Mouse (Mus musculus) heart, embryonic 14.5 days (tissue): ENCODE results near the gene Gpx3. TPM values are rescaled to one million over a fixed set of nuclear protein-coding genes. Genes with fewer than 3 reads are reported as not detected.

Experiments
- ATAC-seq: fragments of 200-750 bp; cut with Nextera tagmentation; 2 replicates; pipeline ENCODE4 v1.8.0; 2017; ENCODE audit warnings: low read depth, moderate TSS enrichment; ENCODE audit not compliant: insufficient number of reproducible peaks, insufficient read depth, low FRiP score
- H3K27ac ChIP-seq, 2 experiments: fragments of 200-500 bp in 1 of 2; fragments of 300-500 bp in 1 of 2; sonication (generic) in 1 of 2; replicated peaks in 1 of 2; 2 replicates each; pipeline ENCODE4 v1.5.1; 2012 to 2014; ENCODE audit warnings: low read depth in 2 of 2, low read length in 2 of 2, control low read depth in 1 of 2, mild to moderate bottlenecking in 1 of 2, mixed read lengths in 1 of 2; ENCODE audit not compliant: control insufficient read depth in 1 of 2, insufficient read depth in 1 of 2
- H3K27me3 ChIP-seq: fragments of 300-500 bp; sonication (generic); 2 replicates; pipeline ENCODE4 v1.6.1; 2014; ENCODE audit warnings: mild to moderate bottlenecking, low read length, control low read depth; ENCODE audit not compliant: control insufficient read depth, insufficient read depth
- H3K36me3 ChIP-seq: fragments of 300-500 bp; sonication (generic); 2 replicates; pipeline ENCODE4 v1.6.1; 2014; ENCODE audit warnings: mild to moderate bottlenecking, control low read depth, low read length, mixed read lengths; ENCODE audit not compliant: control insufficient read depth, insufficient read depth
- H3K4me1 ChIP-seq, 2 experiments: fragments of 200-500 bp in 1 of 2; fragments of 300-500 bp in 1 of 2; sonication (generic) in 1 of 2; 2 replicates each; pipeline ENCODE4 v1.6.1; 2012 to 2014; ENCODE audit warnings: low read length in 2 of 2, control low read depth in 1 of 2, mixed read lengths in 1 of 2; ENCODE audit not compliant: control insufficient read depth in 2 of 2, insufficient read depth in 2 of 2
- H3K4me2 ChIP-seq: fragments of 300-500 bp; sonication (generic); 2 replicates; pipeline ENCODE4 v1.6.1; 2014; ENCODE audit warnings: mild to moderate bottlenecking, low read length
- H3K4me3 ChIP-seq, 2 experiments: fragments of 200-500 bp in 1 of 2; fragments of 300-500 bp in 1 of 2; sonication (generic) in 1 of 2; 2 replicates each; pipeline ENCODE4 v1.5.1; 2012 to 2014; ENCODE audit warnings: low read length in 2 of 2, mild to moderate bottlenecking in 2 of 2, control low read depth in 1 of 2, low read depth in 1 of 2, moderate library complexity in 1 of 2; ENCODE audit not compliant: control insufficient read depth in 1 of 2, insufficient read depth in 1 of 2
- H3K9ac ChIP-seq: fragments of 300-500 bp; sonication (generic); 2 replicates; pipeline ENCODE4 v1.6.1; 2014; ENCODE audit warnings: mild to moderate bottlenecking, low read length
- H3K9me3 ChIP-seq: fragments of 300-500 bp; sonication (generic); 2 replicates; pipeline ENCODE4 v1.6.1; 2016; ENCODE audit warnings: low read length, control low read depth; ENCODE audit not compliant: control insufficient read depth
- WGBS: fragments of 180-500 bp; shearing (Covaris S2); extraction: QIAGEN DNeasy Blood & Tissue Kit; methylation state at CpG from one replicate; pipeline ENCODE4 v1.1.7; 2014; 5-methylcytosine and 5-hydroxymethylcytosine counted together
- polyA plus RNA-seq: library from polyadenylated mRNA; unstranded; fragments of >200 nt; fragmentation: Nextera tagmentation; extraction: Ambion mirVana; gene quantifications from 2 replicates; pipeline ENCODE4 v1.2.1, GENCODE M21; 2014

Gene Gpx3
- polyA plus RNA-seq, 1 experiment from 2014 or later = 1,448 TPM

- no peaks in the 10 kb centered on the region for H3K9me3 ChIP-seq
- H3K4me3 ChIP-seq = no peak overlapping the region
- H3K27ac ChIP-seq = no peak overlapping the region
- WGBS = 94% methylated on average over 5 of the region's 5 CpGs
- H3K9ac ChIP-seq = no peak overlapping the region
- no peak for ATAC-seq
- peaks cover 94% of the 10 kb centered on the region for H3K36me3 ChIP-seq
- H3K4me1 ChIP-seq = no peaks in the 10 kb centered on the region
- no peaks in the 10 kb centered on the region for H3K27me3 ChIP-seq
- no peak overlapping the region for H3K4me2 ChIP-seq
These were observed 11.6 kb downstream of the Gpx3 start for GRCm38 (mm10) chr11:54913841-54914240.

- 87% methylated on average over 7 of the region's 7 CpGs for WGBS
- Histone ChIP-seq H3K9ac (no peak overlapping the region), H3K36me3 (peaks cover 85% of the 10 kb centered on the region)
These were observed 15.2 kb downstream of the Gpx3 start for GRCm38 (mm10) chr11:54917461-54917860.

GRCm38 (mm10) chr11:54918273-54918672 lies 16.0 kb downstream of the Gpx3 start:
- Histone ChIP-seq H3K4me3 (no peak overlapping the region), H3K27ac (no peak overlapping the region), H3K36me3 (peaks cover 87% of the 10 kb centered on the region), H3K9ac (no peak overlapping the region), H3K4me2 (no peak overlapping the region), H3K9me3 (no peaks in the 10 kb centered on the region), H3K4me1 (peaks cover 12 to 19% of the 10 kb centered on the region in 2 experiments), H3K27me3 (no peaks in the 10 kb centered on the region)
- WGBS = 88% methylated on average over 4 of the region's 4 CpGs
- ATAC-seq = no peak

More at GRCm38 (mm10) chr11:54917461-54917860, 15.2 kb downstream of the Gpx3 start:
- ATAC-seq = no peak
- H3K4me1 ChIP-seq = peaks cover 12 to 19% of the 10 kb centered on the region in 2 experiments
- H3K4me3 ChIP-seq = no peak overlapping the region
- no peaks in the 10 kb centered on the region for H3K27me3 ChIP-seq
- H3K27ac ChIP-seq = no peak overlapping the region
- H3K9me3 ChIP-seq = no peaks in the 10 kb centered on the region
- H3K4me2 ChIP-seq = no peak overlapping the region

DNA sequence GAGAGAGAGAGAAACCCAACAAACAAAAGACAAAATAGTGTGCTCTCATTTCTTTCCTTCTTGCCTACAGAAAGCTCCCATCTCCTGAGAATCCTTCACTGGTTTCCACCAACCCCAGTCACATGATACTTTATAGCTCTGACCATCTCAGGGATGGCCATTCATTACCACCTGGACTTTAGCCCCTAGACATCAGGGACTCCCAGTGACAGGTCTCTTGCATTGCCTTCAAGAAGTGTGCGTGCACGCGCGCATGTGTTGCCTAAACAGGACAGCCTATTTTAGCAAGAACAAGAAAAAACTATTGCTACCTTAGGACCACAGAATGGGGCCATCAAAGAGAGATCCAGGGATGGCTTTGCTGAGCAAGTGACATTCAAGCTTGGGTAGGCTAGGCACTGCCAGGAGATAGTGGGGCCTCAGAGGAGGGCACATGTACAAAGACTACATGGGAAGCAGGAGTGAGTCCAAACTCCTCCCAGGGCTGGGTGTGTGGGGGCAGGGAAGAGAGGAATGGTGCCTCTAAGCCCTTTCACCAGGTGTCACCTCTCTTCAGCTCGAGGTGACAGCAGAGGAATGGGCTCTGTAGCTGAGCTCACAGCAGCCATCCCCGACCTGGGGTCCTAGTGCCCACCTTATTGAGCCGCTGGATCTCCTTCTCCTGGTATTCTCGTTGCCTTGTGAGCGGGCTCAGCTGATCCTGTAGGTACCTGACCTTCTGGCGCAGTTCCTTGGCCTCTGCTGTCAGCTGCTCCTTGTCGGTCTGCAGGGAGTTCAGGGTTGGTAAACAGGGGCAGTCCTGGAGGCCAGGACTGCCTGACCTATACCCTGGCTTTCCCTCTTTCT lies 18.1 kb downstream of the Gpx3 start:
- Histone ChIP-seq H3K4me2 (no peak overlapping the region), H3K9me3 (no peaks in the 10 kb centered on the region), H3K4me1 (peaks cover 12 to 19% of the 10 kb centered on the region in 2 experiments), H3K36me3 (peaks cover 88% of the 10 kb centered on the region), H3K9ac (peak overlapping the region; percentile 44), H3K27me3 (no peaks in the 10 kb centered on the region), H3K4me3 (no peak overlapping the region), H3K27ac (peak overlapping the region; percentile 42 to 77)
- 62% methylated on average over 11 of the region's 11 CpGs for WGBS
- ATAC-seq = peak; percentile 45; the same call in 1 of the 2 replicates

DNA sequence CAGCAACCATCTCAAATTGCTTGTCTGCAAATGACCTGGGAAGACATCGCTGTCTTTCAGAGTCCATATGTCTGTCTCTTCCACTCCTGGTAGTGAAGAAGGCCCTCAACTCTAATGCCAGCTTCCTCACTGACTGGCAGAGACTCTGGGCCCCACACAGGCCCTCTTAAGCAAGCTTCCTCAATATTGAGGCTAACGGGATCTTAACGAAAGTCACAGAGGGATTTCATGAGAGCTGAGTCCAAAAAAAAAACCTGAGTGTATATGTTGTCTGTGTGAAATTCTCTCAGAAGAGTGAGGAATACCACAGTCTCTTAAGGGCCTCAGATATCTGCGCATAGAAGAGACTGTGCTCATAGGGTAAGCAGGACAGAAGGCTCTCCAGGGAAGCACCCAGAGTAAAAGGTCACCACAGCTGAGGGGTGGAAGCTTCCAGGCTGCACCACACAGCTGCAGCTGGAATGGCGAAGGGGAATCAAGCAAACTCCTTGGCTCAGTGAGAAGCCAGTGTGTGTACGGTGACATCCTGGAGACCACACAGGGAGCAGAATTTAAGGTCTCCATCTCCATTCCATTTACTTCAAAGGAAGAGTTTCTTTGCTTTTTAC lies 18.8 kb downstream of the Gpx3 start:
- Histone ChIP-seq H3K4me2 (no peak overlapping the region), H3K4me3 (no peak overlapping the region), H3K27ac (peak overlapping the region; percentile 42 to 77), H3K4me1 (peaks cover 12 to 19% of the 10 kb centered on the region in 2 experiments), H3K27me3 (no peaks in the 10 kb centered on the region), H3K9ac (peak overlapping the region; percentile 44), H3K9me3 (no peaks in the 10 kb centered on the region), H3K36me3 (peaks cover 88% of the 10 kb centered on the region)
- WGBS = 68% methylated on average over 6 of the region's 6 CpGs
- no peak for ATAC-seq

GRCm38 (mm10) chr11:54921798-54922197 lies 19.5 kb downstream of the Gpx3 start:
- Histone ChIP-seq H3K9ac (no peak overlapping the region), H3K36me3 (peaks cover 88% of the 10 kb centered on the region), H3K4me1 (peaks cover 12 to 20% of the 10 kb centered on the region in 2 experiments), H3K4me2 (no peak overlapping the region), H3K9me3 (no peaks in the 10 kb centered on the region), H3K27ac (peak overlapping the region; percentile 32 to 77), H3K27me3 (no peaks in the 10 kb centered on the region), H3K4me3 (no peak overlapping the region)
- WGBS = 37% methylated on average over 7 of the region's 7 CpGs
- ATAC-seq = no peak

DNA sequence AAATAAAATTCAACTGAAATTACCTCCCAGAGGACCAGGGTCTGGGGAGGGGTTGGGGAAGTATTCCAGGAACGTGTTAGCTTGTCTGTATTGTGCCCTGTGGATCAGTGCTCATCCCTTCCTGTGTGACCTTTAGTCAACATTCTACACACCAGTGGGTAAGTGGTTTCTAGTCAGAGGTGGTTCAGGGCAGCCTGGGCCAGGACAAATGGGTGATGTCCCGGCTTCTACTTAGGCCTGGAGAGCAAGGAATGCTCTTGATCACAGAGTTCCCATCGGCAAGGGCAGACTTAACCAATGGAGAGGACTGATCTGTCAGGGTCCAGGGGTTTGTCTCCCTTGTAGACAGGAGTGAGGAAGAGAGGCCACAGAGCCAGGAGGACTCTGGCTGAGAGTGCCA lies 20.2 kb downstream of the Gpx3 start:
- no peak overlapping the region for H3K9ac ChIP-seq
- peaks cover 17 to 27% of the 10 kb centered on the region in 2 experiments for H3K4me1 ChIP-seq
- peaks cover 88% of the 10 kb centered on the region for H3K36me3 ChIP-seq
- no peaks in the 10 kb centered on the region for H3K27me3 ChIP-seq
- ATAC-seq = no peak
- no peak overlapping the region for H3K4me2 ChIP-seq
- no peak overlapping the region for H3K27ac ChIP-seq
- no peak overlapping the region for H3K4me3 ChIP-seq
- 83% methylated on average over 3 of the region's 3 CpGs for WGBS
- H3K9me3 ChIP-seq = no peaks in the 10 kb centered on the region
